9 mouse cellular contexts compared by ENCODE assay signal in the genomic region with DNA sequence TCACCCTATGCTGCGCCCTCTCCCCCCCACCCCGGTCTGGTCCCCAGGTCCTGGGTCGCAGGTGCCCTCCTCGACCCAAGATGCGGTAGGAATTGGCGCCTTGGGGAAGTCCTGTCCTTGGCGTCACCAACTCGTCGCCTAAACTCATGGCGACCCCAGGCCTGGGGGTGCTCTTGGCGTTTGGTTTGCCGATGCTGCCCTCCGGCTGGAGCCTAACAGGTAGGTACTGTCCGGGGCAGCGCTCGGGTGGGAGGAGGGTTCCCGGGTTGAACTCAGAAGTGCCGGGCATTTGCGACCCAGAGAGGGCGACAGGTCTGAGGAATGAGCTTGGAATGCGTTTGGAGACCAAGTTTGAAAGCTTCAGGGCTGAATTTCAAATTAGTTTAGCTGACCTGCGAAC. TPM values are rescaled to one million over a fixed set of nuclear protein-coding genes. Genes with fewer than 3 reads are reported as not detected.
A peak's percentile ranks its signal among the peaks of the same experiment; 100 is the strongest.
DNase-seq lines count a peak whose midpoint lies in the region; ATAC-seq and TF ChIP-seq lines count a peak whose summit lies in the region.
"Had no signal": no experiment of that assay in that cellular context is flagged by ENCODE, and none has a peak within 500 bp of the region (broad histone marks: within the 10 kb centered on the region; RNA-seq: fewer than 3 reads in every experiment).

No protein-coding gene starts in this region.

- ATAC-seq in heart, embryonic 12.5 days (ENCODE audit: insufficient number of reproducible peaks, low FRiP score) = no peak
- no peak for ATAC-seq in forebrain, embryonic 16.5 days
- no peak for ATAC-seq in liver, embryonic 12.5 days

- TF ChIP-seq POLR2A in ES-Bruce4 (IDR thresholded peaks at IDR 0.05; ENCODE audit: insufficient read depth, low read length) = no peak

- H3K36me3 ChIP-seq in heart, embryonic 12.5 days = no peaks in the 10 kb centered on the region
- 0 out of 2 replicates have a peak, but pooled peaks cover 2% of the 10 kb centered on the region for H3K36me3 ChIP-seq in ES-Bruce4 (ENCODE audit: control insufficient read depth, insufficient read depth, low read length, poor library complexity, severe bottlenecking)
- no peaks in the 10 kb centered on the region for H3K36me3 ChIP-seq in forebrain, embryonic 16.5 days (ENCODE audit: control insufficient read depth, insufficient read depth)
- H3K36me3 ChIP-seq in liver, embryonic 12.5 days = no peaks in the 10 kb centered on the region

- DNase-seq in heart, postnatal 25 days (ENCODE audit: low spot score) = no peak
- no peak for DNase-seq in spleen, postnatal 14 days (ENCODE audit: low spot score in 2 of 2)
- no peak for DNase-seq in cerebellum, adult 11-12 months
- no peak for DNase-seq in urinary bladder, postnatal 4 days (ENCODE audit: low spot score in 2 of 2)

- TF ChIP-seq CTCF in ES-Bruce4 (IDR thresholded peaks at IDR 0.05; ENCODE audit: low read depth, low read length) = no peak

- no peaks in the 10 kb centered on the region for H3K9me3 ChIP-seq in heart, embryonic 12.5 days (replicated peaks)
- H3K9me3 ChIP-seq in ES-Bruce4 (replicated peaks; ENCODE audit: control insufficient read depth, insufficient read depth, low read length, poor library complexity, severe bottlenecking) = no peaks in the 10 kb centered on the region
- no peaks in the 10 kb centered on the region for H3K9me3 ChIP-seq in forebrain, embryonic 16.5 days (ENCODE audit: control insufficient read depth, low read length)
- H3K9me3 ChIP-seq in liver, embryonic 12.5 days (replicated peaks) = no peaks in the 10 kb centered on the region

- peak overlapping the region; percentile 69 for H3K4me2 ChIP-seq in heart, embryonic 12.5 days
- peak overlapping the region; percentile 48; the same call in 1 of the 2 replicates for H3K4me2 ChIP-seq in forebrain, embryonic 16.5 days (ENCODE audit: low read length)
- H3K4me2 ChIP-seq in liver, embryonic 12.5 days = peak overlapping the region; percentile 71

- no peak overlapping the region for H3K27ac ChIP-seq in heart, embryonic 12.5 days (ENCODE audit: poor library complexity, severe bottlenecking)
- no peak overlapping the region for H3K27ac ChIP-seq in ES-Bruce4 (ENCODE audit: insufficient read depth, low read length)
- H3K27ac ChIP-seq in forebrain, embryonic 16.5 days (ENCODE audit: low read length) = no peak overlapping the region
- no peak overlapping the region for H3K27ac ChIP-seq in liver, embryonic 12.5 days

- 1% methylated on average over 22 of the region's 22 CpGs for WGBS in heart, embryonic 12.5 days
- under 1% methylated on average over 22 of the region's 22 CpGs for WGBS in forebrain, embryonic 16.5 days
- 4% methylated on average over 22 of the region's 22 CpGs for WGBS in liver, embryonic 12.5 days (ENCODE audit: insufficient replicate concordance)

- intact Hi-C loops in heart, postnatal 25 days (cut with DNase I) = loop anchor here (10.0 kb wide), 1 partner anchor 272 kb away; no protein-coding TSS in a partner anchor

- H3K4me3 ChIP-seq in heart, embryonic 12.5 days = peak overlapping the region; percentile 42
- H3K4me3 ChIP-seq in ES-Bruce4 (ENCODE audit: low read depth, low read length) = peak overlapping the region; percentile 91
- peak overlapping the region; percentile 34 for H3K4me3 ChIP-seq in forebrain, embryonic 16.5 days (replicated peaks; ENCODE audit: low read length)
- H3K4me3 ChIP-seq in liver, embryonic 12.5 days = peak overlapping the region; percentile 50

- H3K27me3 ChIP-seq in heart, embryonic 12.5 days (replicated peaks) = peaks cover 61% of the 10 kb centered on the region
- no peaks in the 10 kb centered on the region for H3K27me3 ChIP-seq in ES-Bruce4 (ENCODE audit: control insufficient read depth, insufficient read depth, low read length, poor library complexity, severe bottlenecking)
- peaks cover 24% of the 10 kb centered on the region for H3K27me3 ChIP-seq in forebrain, embryonic 16.5 days (replicated peaks; ENCODE audit: control insufficient read depth, insufficient read depth, low read length)
- peaks cover 78% of the 10 kb centered on the region for H3K27me3 ChIP-seq in liver, embryonic 12.5 days (replicated peaks)

- H3K9ac ChIP-seq in heart, embryonic 12.5 days = peak overlapping the region; percentile 3; the same call in 1 of the 2 replicates
- peak overlapping the region; percentile 84 for H3K9ac ChIP-seq in ES-Bruce4 (ENCODE audit: low read depth, poor library complexity, severe bottlenecking)
- H3K9ac ChIP-seq in forebrain, embryonic 16.5 days (replicated peaks; ENCODE audit: low read depth, low read length) = no peak overlapping the region
- H3K9ac ChIP-seq in liver, embryonic 12.5 days = peak overlapping the region; percentile 36; the same call in 1 of the 2 replicates

- TF ChIP-seq EP300 in ES-Bruce4 (IDR thresholded peaks at IDR 0.05; ENCODE audit: insufficient read depth, low read depth, low read length) = no peak

- peaks cover 30% of the 10 kb centered on the region for H3K4me1 ChIP-seq in heart, embryonic 12.5 days (replicated peaks)
- H3K4me1 ChIP-seq in ES-Bruce4 (ENCODE audit: control insufficient read depth, insufficient read depth, low read length) = peaks cover 10% of the 10 kb centered on the region
- H3K4me1 ChIP-seq in forebrain, embryonic 16.5 days (replicated peaks; ENCODE audit: control insufficient read depth, insufficient read depth, low read length) = peaks cover 21% of the 10 kb centered on the region
- peaks cover 54% of the 10 kb centered on the region for H3K4me1 ChIP-seq in liver, embryonic 12.5 days

RNA-seq across cellular contexts. Expression of gene Slc25a23, which starts 2.9 kb away (rescaled TPM):
- 15.5 and 17.2 TPM in 2 replicates for polyA plus RNA-seq in heart, embryonic 12.5 days (2016; fragmentation: Nextera tagmentation; extraction: Ambion mirVana)
- 10 to 100 TPM; 65.1 to 75.0 TPM for total RNA-seq in heart, postnatal 25 days (2021)
- polyA plus RNA-seq in ES-Bruce4 (2011; ENCODE audit: insufficient read depth, insufficient read length, low read depth, missing spikeins) = 24.2 and 24.5 TPM in 2 replicates
- polyA plus RNA-seq in forebrain, embryonic 16.5 days (2015; fragmentation: Nextera tagmentation; extraction: Ambion mirVana) = 27.8 and 33.4 TPM in 2 replicates
- polyA plus RNA-seq in liver, embryonic 12.5 days (2016; fragmentation: Nextera tagmentation; extraction: Ambion mirVana) = 3.2 and 3.5 TPM in 2 replicates

RNA-seq across cellular contexts. Expression of gene Crb3, which starts 3.6 kb away (rescaled TPM):
- polyA plus RNA-seq in heart, embryonic 12.5 days (2016; fragmentation: Nextera tagmentation; extraction: Ambion mirVana) = 0.27 and 0.94 TPM in 2 replicates
- total RNA-seq in heart, postnatal 25 days (2021) = under 1 TPM in 1 of 2 experiments, not detected in 1; 0.78 TPM
- 53.5 and 57.7 TPM in 2 replicates for polyA plus RNA-seq in ES-Bruce4 (2011; ENCODE audit: insufficient read depth, insufficient read length, low read depth, missing spikeins)
- 1.5 and 2.1 TPM in 2 replicates for polyA plus RNA-seq in forebrain, embryonic 16.5 days (2015; fragmentation: Nextera tagmentation; extraction: Ambion mirVana)
- polyA plus RNA-seq in liver, embryonic 12.5 days (2016; fragmentation: Nextera tagmentation; extraction: Ambion mirVana) = 2.5 and 3.0 TPM in 2 replicates

RNA-seq across cellular contexts. Expression of gene Dennd1c, which starts 15.8 kb away (rescaled TPM):
- polyA plus RNA-seq in heart, embryonic 12.5 days (2016; fragmentation: Nextera tagmentation; extraction: Ambion mirVana) = 0.66 and 1.4 TPM in 2 replicates
- total RNA-seq in heart, postnatal 25 days (2021) = 1 to 10 TPM in 1 of 2 experiments, under 1 TPM in 1; 0.96 to 2.1 TPM
- 6.6 and 8.9 TPM in 2 replicates for polyA plus RNA-seq in ES-Bruce4 (2011; ENCODE audit: insufficient read depth, insufficient read length, low read depth, missing spikeins)
- polyA plus RNA-seq in forebrain, embryonic 16.5 days (2015; fragmentation: Nextera tagmentation; extraction: Ambion mirVana) = 2.4 and 4.2 TPM in 2 replicates
- 1.8 and 2.2 TPM in 2 replicates for polyA plus RNA-seq in liver, embryonic 12.5 days (2016; fragmentation: Nextera tagmentation; extraction: Ambion mirVana)

RNA-seq across cellular contexts. Expression of gene Slc25a41, which starts 21.1 kb away (rescaled TPM):
- polyA plus RNA-seq in heart, embryonic 12.5 days (2016; fragmentation: Nextera tagmentation; extraction: Ambion mirVana) = not detected in 2 replicates
- total RNA-seq in heart, postnatal 25 days (2021) = not detected
- polyA plus RNA-seq in ES-Bruce4 (2011; ENCODE audit: insufficient read depth, insufficient read length, low read depth, missing spikeins) = not detected in 2 replicates
- not detected in 2 replicates for polyA plus RNA-seq in forebrain, embryonic 16.5 days (2015; fragmentation: Nextera tagmentation; extraction: Ambion mirVana)
- polyA plus RNA-seq in liver, embryonic 12.5 days (2016; fragmentation: Nextera tagmentation; extraction: Ambion mirVana) = not detected in 2 replicates
- total RNA-seq: left cerebral cortex, postnatal 36 days had no signal

RNA-seq across cellular contexts. Expression of gene Tubb4a, which starts 25.0 kb away (rescaled TPM):
- polyA plus RNA-seq in heart, embryonic 12.5 days (2016; fragmentation: Nextera tagmentation; extraction: Ambion mirVana) = 9.4 and 11.3 TPM in 2 replicates
- total RNA-seq in heart, postnatal 25 days (2021) = 1 to 10 TPM; 3.2 to 3.3 TPM
- polyA plus RNA-seq in ES-Bruce4 (2011; ENCODE audit: insufficient read depth, insufficient read length, low read depth, missing spikeins) = 5.8 and 12.6 TPM in 2 replicates
- 285 and 318 TPM in 2 replicates for polyA plus RNA-seq in forebrain, embryonic 16.5 days (2015; fragmentation: Nextera tagmentation; extraction: Ambion mirVana)
- polyA plus RNA-seq in liver, embryonic 12.5 days (2016; fragmentation: Nextera tagmentation; extraction: Ambion mirVana) = 1.1 and 1.4 TPM in 2 replicates

Comparison
In these comparisons a context has a peak if more than half of its experiments do, and no peak if none do; other contexts are left out.
1. H3K4me3 ChIP-seq: peak in every context shown above with its lines; median percentile 91 in ES-Bruce4; 50 in liver, embryonic 12.5 days; 42 in heart, embryonic 12.5 days; 34 in forebrain, embryonic 16.5 days.
2. RNA of gene Crb3, which starts 3.6 kb away (polyA plus RNA-seq): 53.5 to 57.7 TPM in ES-Bruce4; 2.5 to 3.0 TPM in liver, embryonic 12.5 days, 1.5 to 2.1 TPM in forebrain, embryonic 16.5 days and 0.27 to 0.94 TPM in heart, embryonic 12.5 days; every median in the first group is over 10 times any median in the second.
3. Peak in every context shown above with its lines, with median percentiles within 50 percentile points of each other: H3K4me2 ChIP-seq.